Mouse (Mus musculus) testis, adult 2 months (tissue): ENCODE data around the gene G6pc3. TPM values are rescaled to one million over a fixed set of nuclear protein-coding genes. Genes with fewer than 3 reads are reported as not detected.

Experiments used
- H3K27ac ChIP-seq: fragments of 200-500 bp; 2 replicates; pipeline ENCODE4 v1.5.1; 2012; ENCODE audit warnings: low read depth, low read length; ENCODE audit not compliant: control insufficient read depth, insufficient read depth
- H3K27me3 ChIP-seq: fragments of 200-500 bp; 2 replicates; pipeline ENCODE4 v1.6.1; 2012; ENCODE audit warnings: mild to moderate bottlenecking, low read length, moderate library complexity; ENCODE audit not compliant: control insufficient read depth, insufficient read depth
- H3K36me3 ChIP-seq: fragments of 200-500 bp; 2 replicates; pipeline ENCODE4 v1.6.1; 2012; ENCODE audit warnings: mild to moderate bottlenecking, low read length; ENCODE audit not compliant: control insufficient read depth, insufficient read depth
- H3K4me1 ChIP-seq: fragments of 200-500 bp; 2 replicates; pipeline ENCODE4 v1.6.1; 2012; ENCODE audit warnings: low read length; ENCODE audit not compliant: control insufficient read depth, insufficient read depth
- H3K4me3 ChIP-seq: fragments of 200-500 bp; 2 replicates; pipeline ENCODE4 v1.5.1; 2012; ENCODE audit warnings: low read depth, mild to moderate bottlenecking, low read length, moderate library complexity, mixed read lengths; ENCODE audit not compliant: control insufficient read depth
- CTCF ChIP-seq: fragments of 200-500 bp; IDR thresholded peaks from 2 replicates; pipeline ENCODE4 v1.5.1; 2012; ENCODE audit warnings: low read depth, mild to moderate bottlenecking, inconsistent platforms, low read length, moderate library complexity; ENCODE audit not compliant: control insufficient read depth, insufficient read depth, insufficient replicate concordance
- POLR2A ChIP-seq: fragments of 200-500 bp; IDR thresholded peaks from 2 replicates; pipeline ENCODE4 v1.6.1; 2012; ENCODE audit warnings: low read depth, mild to moderate bottlenecking, inconsistent platforms, low read length, moderate library complexity; ENCODE audit not compliant: control insufficient read depth
- polyA plus RNA-seq: library from polyadenylated mRNA; depleted of rRNA; stranded (reverse); fragments of >200 nt; gene quantifications from 2 replicates; pipeline ENCODE4 v1.2.3, GENCODE M21; 2012

Gene G6pc3
- polyA plus RNA-seq, 1 experiment = 434 TPM

GRCm38 (mm10) chr11:102215511-102215910 lies 26.1 kb downstream of the G6pc3 start:
- Histone ChIP-seq H3K4me3 (no peak overlapping the region), H3K27ac (no peak overlapping the region), H3K27me3 (no peaks in the 10 kb centered on the region), H3K4me1 (peaks cover 20% of the 10 kb centered on the region), H3K36me3 (no peaks in the 10 kb centered on the region)
- TF ChIP-seq CTCF (no peak), POLR2A (no peak)

- TF ChIP-seq POLR2A = no peak; the same call in 1 of the 2 replicates
- no peak for TF ChIP-seq CTCF
- Histone ChIP-seq H3K27ac (no peak overlapping the region), H3K4me3 (no peak overlapping the region), H3K36me3 (no peaks in the 10 kb centered on the region), H3K27me3 (no peaks in the 10 kb centered on the region), H3K4me1 (peaks cover 20% of the 10 kb centered on the region)
These were observed 26.9 kb downstream of the G6pc3 start for GRCm38 (mm10) chr11:102216056-102216885.

DNA sequence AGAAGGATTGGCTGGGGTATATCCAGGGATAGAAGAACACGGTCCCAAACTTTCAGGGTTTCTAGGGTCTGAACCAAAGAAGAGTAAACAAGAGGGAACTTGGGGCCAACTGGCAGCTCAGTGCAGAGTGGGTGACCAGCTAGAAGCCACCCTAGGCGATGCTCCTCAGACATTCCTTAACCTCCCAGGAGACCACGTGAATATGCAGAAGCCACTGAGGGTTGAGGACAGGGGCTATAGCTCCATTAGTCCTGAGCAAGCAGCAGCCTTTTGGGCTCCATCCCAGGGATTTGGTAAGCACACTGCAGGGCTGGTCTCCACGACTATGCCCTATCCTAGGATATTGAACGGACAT lies 27.4 kb downstream of the G6pc3 start:
- peak overlapping the region; percentile 49 for H3K4me3 ChIP-seq

GRCm38 (mm10) chr11:102217396-102217795 lies 28.0 kb downstream of the G6pc3 start:
- Histone ChIP-seq H3K36me3 (no peaks in the 10 kb centered on the region), H3K27me3 (no peaks in the 10 kb centered on the region), H3K4me3 (peak overlapping the region; percentile 49), H3K27ac (no peak overlapping the region), H3K4me1 (peaks cover 23% of the 10 kb centered on the region)
- TF ChIP-seq CTCF = no peak
- TF ChIP-seq POLR2A = no peak

More for the DNA sequence above, 27.4 kb downstream of the G6pc3 start:
- Histone ChIP-seq H3K27me3 (no peaks in the 10 kb centered on the region), H3K4me1 (peaks cover 20% of the 10 kb centered on the region), H3K27ac (no peak overlapping the region), H3K36me3 (no peaks in the 10 kb centered on the region)
- TF ChIP-seq CTCF (no peak), POLR2A (no peak)

GRCm38 (mm10) chr11:102217876-102218430 lies 28.5 kb downstream of the G6pc3 start:
- Histone ChIP-seq H3K4me1 (peaks cover 23% of the 10 kb centered on the region), H3K27ac (no peak overlapping the region), H3K4me3 (peak overlapping the region; percentile 47), H3K36me3 (no peaks in the 10 kb centered on the region), H3K27me3 (no peaks in the 10 kb centered on the region)
- TF ChIP-seq CTCF = no peak
- no peak for TF ChIP-seq POLR2A

- H3K36me3 ChIP-seq = no peaks in the 10 kb centered on the region
- H3K27me3 ChIP-seq = no peaks in the 10 kb centered on the region
- peak overlapping the region; percentile 47 for H3K4me3 ChIP-seq
- TF ChIP-seq POLR2A (no peak), CTCF (no peak)
- peak overlapping the region; percentile 7; the same call in 1 of the 2 replicates for H3K27ac ChIP-seq
- H3K4me1 ChIP-seq = peaks cover 23% of the 10 kb centered on the region
These were observed 29.4 kb downstream of the G6pc3 start for GRCm38 (mm10) chr11:102218783-102219182.

DNA sequence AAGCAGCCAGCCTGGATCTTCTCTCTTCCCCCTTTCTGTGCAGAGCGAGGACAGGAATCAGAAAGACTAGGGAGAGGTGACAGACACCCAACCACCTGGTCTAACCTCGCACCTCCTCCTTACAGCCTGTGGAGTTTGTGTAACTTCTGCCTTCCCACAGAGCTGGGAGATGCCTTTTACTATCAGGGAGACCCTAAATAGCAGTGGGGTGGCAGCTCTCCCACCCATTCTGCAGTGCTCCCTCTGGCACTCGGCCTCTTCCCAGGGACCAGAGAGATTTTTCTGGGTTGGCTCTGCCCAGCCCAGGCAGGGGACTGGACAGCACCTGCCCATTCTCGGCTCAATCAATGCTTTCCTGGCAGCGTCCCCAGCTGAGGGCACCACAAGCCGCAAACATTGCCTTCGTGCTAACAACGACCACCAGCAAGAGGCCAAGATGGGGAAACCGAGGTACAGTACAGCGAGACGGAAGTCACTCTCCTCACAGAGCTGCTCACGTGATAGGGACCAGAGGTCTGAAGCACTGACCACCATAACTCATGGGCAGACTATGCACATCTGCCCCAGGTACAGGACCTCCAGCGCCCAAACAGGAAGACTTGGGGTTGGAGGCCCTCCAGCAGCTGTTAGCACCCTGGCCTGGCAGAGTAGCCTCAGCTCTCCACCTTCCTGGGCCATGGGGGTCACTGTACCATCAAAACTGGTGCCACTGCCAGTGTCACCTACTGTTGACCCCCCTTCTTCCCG lies 30.0 kb downstream of the G6pc3 start:
- Histone ChIP-seq H3K4me3 (no peak overlapping the region), H3K4me1 (peaks cover 22% of the 10 kb centered on the region), H3K27me3 (no peaks in the 10 kb centered on the region), H3K36me3 (no peaks in the 10 kb centered on the region), H3K27ac (peak overlapping the region; percentile 14)
- TF ChIP-seq CTCF (no peak), POLR2A (no peak)
